Mouse (Mus musculus) embryo, embryonic 11.5 days (tissue): ENCODE results near the gene Ipcef1.
"Not testable (repeated sequence)": the region's sequence is repeated elsewhere in the genome, so short reads cannot be mapped to it uniquely, and the experiment has no call there.

Experiments
- DNase-seq: peaks from one replicate; pipeline ENCODE4 v3.0.0-alpha.2; 2012; ENCODE audit warnings: low read depth, low spot score

The Ipcef1 gene

GRCm38 (mm10) chr10:6885460-6885859 is 166.8 kb downstream of the Ipcef1 start:
- DNase-seq: peak; percentile 22

DNA sequence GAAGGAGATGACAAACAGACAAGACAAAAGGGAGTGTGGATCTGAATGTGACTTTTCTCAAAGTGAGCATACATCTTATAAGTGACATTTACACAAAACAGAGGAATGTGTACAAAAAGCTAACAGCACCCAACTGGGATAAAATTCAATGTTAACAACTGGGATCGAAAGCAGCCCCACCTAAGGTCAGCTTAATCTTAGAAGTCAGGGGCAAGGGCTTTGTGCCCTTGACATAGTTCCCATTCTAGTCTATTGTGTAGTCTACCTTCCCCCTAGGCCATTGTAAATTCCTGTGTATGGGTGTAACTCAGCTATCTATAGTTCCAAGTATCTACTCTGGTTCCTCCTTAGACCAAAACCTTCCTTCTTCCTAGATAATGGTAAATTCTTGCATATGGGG is 170.2 kb downstream of the Ipcef1 start:
- not testable (repeated sequence) for DNase-seq

DNA sequence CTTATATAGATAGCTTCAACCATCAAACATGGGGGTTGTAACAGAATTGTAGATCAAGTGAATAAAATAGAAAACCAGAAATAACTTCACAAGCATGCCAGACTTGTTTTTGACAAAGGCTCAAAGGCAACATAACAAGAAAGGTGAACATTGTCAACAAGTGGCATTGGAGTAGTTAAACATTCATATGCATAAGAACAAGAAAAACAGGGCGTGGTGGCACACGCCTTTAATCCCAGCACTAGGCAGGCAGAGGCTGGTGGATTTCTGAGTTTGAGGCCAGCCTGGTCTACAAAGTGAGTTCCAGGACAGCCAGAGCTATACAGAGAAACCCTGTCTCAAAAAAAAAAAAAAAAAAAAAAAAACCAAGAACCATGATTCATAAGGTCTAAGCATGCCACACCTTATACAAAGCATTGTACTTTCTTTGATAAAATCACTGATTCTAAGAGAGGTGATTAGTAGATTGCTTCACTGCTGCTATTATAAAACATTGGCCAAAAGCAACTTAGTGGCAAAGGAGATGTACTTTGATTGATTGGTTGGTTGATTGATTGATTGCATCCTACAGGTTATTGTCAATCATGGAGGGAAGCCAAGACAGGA is 173.9 kb downstream of the Ipcef1 start:
- DNase-seq: no peak

GRCm38 (mm10) chr10:6873917-6874316 is 178.4 kb downstream of the Ipcef1 start:
- no peak for DNase-seq

- DNase-seq: no peak
Observed at GRCm38 (mm10) chr10:6871418-6872072, 180.7 kb downstream of the Ipcef1 start.

DNA sequence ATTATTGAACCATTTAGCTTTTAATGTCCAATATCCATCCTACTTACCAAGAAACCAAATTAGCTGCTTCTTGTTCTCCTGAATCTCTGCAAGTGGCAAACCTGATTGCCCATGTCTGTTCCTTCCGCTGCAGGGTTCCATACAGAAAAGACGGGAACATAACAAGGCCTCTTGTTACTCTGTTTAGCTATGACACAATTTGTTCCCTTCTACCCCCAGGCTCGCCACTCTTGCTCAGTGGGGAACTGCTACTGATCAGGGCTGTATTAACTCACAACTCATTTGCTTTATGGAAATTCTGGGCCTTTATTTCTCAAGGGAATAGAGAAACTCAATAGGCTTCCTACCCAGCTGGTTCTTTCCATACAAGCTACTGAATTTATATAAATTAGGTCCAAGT is 196.5 kb downstream of the Ipcef1 start:
- DNase-seq: no peak

GRCm38 (mm10) chr10:6848834-6849233 is 203.4 kb downstream of the Ipcef1 start:
- DNase-seq: no peak

GRCm38 (mm10) chr10:6848162-6848754 is 204.0 kb downstream of the Ipcef1 start:
- no peak for DNase-seq

- DNase-seq: no peak
Observed at GRCm38 (mm10) chr10:6846283-6846682, 206.0 kb downstream of the Ipcef1 start.

DNA sequence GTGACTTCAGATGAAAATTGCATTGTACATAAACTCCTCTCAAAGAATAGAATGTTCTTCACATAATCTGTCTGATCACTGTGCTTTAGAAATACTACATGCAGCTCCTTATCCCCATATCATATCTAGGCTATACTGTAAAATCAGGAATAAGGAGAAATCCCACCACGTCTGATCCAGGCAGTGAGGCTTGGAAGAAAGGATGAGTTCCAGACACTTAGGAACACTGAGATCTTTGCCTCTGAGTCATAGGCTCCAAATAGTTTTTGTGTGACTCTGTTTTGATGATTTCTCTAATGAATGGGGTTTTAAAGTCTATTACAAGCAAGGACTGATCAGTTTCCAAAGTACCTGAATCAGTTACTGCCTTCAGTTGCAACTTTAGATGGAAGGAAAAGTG is 210.1 kb downstream of the Ipcef1 start:
- DNase-seq: no peak
